Mouse (Mus musculus) adipocyte (in vitro differentiated cells): ENCODE measurements at regions not wholly inside any gene's neighbourhood (a gene's known extent, or its start where the extent isn't known, plus 50 kb on each side); places are given as distances from the start of the nearest gene placed in this dataset.

ENCODE experiments used
- DNase-seq: peaks from one replicate; pipeline ENCODE4 v3.0.0-alpha.2; 2016; ENCODE audit warnings: low spot score

DNA sequence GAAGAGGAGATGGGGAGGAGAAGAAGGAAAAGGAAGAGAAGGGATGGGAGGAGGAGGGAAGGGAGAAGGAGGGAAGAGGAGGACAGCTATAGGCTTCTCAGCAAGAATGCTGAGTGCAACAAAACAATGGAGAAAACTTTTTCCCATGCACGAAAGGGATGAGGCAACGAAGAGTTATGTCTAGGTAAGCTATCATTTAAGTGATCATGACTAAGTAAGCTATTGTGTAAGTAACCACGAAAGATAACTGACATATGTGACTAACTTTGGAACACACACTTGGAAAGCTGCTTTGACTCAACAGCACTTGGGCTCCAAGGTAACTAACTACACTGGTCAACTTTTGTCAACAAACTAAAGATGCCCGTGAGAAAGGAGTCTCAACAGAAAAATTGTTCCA lies 50.9 kb upstream of the Fstl1 start:
- no peak for DNase-seq

DNA sequence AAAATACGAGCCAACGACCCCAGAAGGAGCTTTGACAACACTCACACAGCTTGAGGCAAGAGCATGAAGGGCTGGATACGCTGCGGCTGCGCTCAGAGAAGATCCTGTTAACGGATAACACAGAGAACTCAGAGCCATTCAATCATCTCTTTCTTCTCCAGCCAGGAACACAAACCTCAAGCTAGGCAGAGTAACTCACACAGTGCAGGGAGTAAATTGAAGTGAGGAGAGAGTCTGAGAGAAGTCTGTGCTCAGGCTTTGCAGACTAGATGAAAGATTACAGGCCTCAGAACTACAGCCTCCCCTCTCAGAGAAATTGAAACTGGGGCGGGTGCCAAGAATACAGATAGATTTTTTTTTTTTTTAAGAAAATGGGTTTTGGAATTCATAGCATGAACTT lies 60.9 kb upstream of the Ndufb4 start:
- DNase-seq = no peak

DNA sequence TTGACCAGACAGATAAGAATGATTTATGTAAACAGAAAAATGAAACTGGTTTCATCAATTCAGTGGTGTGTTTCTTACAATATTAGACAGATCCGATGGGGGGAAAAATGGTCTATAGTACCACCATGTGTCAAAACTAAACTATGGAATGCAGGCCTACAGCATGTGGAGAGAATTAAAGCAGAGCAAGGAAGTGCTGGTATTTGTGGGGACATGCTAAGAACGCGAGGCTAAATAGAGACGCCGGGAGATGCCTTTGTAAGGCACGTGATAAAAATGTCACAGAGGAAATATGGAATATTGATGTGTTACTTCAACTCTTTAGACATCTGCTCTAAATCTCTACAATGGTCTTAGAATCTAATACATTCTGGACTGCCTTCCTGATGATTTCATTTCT lies 60.0 kb upstream of the Ndufb4 start:
- no peak for DNase-seq

DNA sequence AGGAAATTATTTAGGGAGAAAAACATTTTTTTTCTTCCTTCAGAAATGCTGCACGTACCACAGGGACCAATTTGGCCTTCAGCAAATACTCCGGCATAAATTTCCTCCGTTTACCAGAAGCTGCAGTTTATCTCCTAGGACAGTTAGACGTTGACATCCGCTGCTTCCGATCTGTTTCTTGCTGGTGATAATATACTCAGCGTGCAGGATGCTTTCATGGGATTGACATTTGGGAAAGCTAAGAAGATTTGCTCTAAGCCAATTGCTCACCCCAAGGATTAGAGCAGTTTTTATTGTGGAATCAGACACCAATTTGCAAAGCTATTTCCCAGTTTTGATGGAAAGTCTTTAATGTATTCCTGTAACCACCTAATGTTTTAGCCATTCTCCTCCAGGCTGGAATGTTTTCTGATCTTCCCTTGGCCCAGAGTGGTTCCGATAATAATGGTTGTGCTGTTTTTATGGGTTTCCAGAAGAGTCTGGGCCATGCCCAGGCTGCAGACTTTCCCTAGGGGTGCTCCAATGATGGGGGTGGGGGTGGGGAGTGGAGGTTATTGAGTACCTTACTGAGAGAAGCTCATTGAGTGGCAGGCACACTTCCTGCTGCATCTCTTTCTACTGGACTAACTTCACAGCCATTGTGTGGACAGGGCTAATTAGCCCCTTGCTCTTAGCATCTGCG lies 52.1 kb upstream of the Ndufb4 start:
- no peak for DNase-seq

DNA sequence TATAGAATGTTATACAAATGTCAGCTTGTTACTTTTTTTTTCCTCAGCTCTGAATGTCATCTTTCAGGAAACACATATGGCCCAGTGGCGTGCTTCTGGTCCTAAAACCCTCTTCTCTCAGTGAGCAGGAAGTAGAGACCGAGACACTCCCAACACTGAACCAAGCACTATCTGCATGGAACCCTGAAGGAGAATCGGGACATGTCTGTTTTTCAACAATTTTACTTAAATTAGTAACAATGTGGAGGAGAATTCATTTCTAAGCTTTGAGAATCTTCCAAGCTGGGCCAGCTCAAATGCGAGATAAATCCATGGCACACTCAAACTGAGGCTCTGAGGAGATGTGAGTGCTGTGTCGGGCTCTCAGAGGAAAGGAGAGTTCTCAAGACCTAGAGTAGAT lies 51.0 kb upstream of the Ndufb4 start:
- no peak for DNase-seq

DNA sequence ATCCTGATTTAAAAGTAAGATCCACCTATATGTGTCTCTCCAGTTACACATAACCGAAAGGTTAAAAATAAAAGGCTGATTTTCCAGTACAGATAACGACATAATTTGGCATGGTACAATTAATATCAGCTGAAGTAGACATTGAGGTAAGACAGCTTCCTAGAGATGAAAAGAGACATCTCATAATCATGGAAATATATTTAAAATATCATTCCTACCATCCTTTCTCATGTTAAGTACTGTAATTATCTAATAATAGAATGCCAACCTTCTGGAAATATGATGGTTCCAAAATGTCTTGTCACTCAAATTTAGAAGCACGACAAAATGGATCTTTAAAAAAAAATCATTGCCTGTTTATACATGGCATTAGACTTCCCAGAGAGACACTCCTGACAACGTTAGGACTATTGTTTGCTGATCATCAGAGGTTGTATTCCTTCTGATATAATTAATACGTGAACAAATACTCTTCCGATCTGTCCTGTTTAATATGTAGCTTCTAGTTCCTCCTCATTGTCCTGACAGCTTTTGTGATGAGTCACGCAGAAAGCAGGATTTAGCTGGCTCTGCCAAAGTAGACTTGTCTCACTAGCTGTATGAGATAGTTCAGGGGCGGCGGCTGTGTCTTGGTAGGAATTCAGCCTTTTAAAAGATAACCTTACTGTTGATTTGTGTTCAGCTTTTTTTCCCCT lies 50.4 kb upstream of the Ndufb4 start:
- DNase-seq = peak; percentile 62
